Mouse (Mus musculus): ENCODE results near the gene Rabgap1l.

DNA sequence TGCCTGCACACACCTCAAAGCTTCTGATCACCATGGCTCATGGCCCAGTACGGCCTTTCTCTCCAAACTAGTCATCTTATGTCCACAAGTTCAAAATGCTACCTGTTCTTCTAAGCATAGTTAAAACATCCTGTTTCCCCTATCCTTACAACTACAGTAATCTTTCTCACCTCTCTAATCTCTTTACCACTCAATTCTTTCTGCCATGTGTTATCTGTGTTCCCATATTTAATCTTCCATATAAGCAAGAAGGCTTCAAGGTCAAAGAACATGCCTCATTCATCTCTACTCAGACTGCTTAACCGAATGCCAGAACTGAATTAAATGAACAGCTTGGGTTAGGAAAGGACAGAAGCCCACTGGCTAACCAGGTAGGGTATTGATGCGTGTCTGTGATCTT, 5.8 kb downstream of the Rabgap1l start:
- no peak for TF ChIP-seq POLR2A (IDR thresholded peaks at IDR 0.05; ENCODE audit: control insufficient read depth, low read depth, low read length)
- TF ChIP-seq CTCF (IDR thresholded peaks at IDR 0.05; ENCODE audit: control insufficient read depth, insufficient read depth, insufficient replicate concordance, low read depth, low read length) = no peak
